Mouse (Mus musculus): ENCODE measurements around the gene Ccdc173. TPM values are rescaled to one million over a fixed set of nuclear protein-coding genes. Genes with fewer than 3 reads are reported as not detected.

Ccdc173 gene
- total and polyA plus RNA-seq, 3 experiments, result 1.3 to 3.9 (median 1.8) TPM

GRCm38 (mm10) chr2:69802911-69803312 lies 13.5 kb upstream of the Ccdc173 start (continued):
- TF ChIP-seq ZNF384 (IDR thresholded peaks at IDR 0.05; ENCODE audit: low read depth, low read length), result no peak
- no peak for TF ChIP-seq EP300 (IDR thresholded peaks at IDR 0.05; ENCODE audit: low read length)
- no peak for TF ChIP-seq PAX5 (IDR thresholded peaks at IDR 0.05; ENCODE audit: low read length)
- no peak for TF ChIP-seq RCOR1 (conservative IDR thresholded peaks at IDR 0.05; ENCODE audit: low read depth, low read length)
- 0 out of 2 replicates have a peak, but pooled peaks have one; percentile 6 for TF ChIP-seq BHLHE40 (IDR thresholded peaks at IDR 0.05; ENCODE audit: low read depth, low read length)
- no peak for TF ChIP-seq NRF1 (IDR thresholded peaks at IDR 0.05; ENCODE audit: low read depth, low read length)
- TF ChIP-seq ETS1 (conservative IDR thresholded peaks at IDR 0.05; ENCODE audit: low read depth, low read length), result no peak
- TF ChIP-seq CHD2 (IDR thresholded peaks at IDR 0.05; ENCODE audit: low read length), result no peak
- no peak for TF ChIP-seq MAFK (IDR thresholded peaks at IDR 0.05; ENCODE audit: insufficient replicate concordance, low read length)
- TF ChIP-seq UBTF (IDR thresholded peaks at IDR 0.05; ENCODE audit: low read depth, low read length), result no peak
- TF ChIP-seq USF1 (IDR thresholded peaks at IDR 0.05; ENCODE audit: low read depth, low read length), result no peak
- peak; percentile 38 for TF ChIP-seq RAD21 (IDR thresholded peaks at IDR 0.05; ENCODE audit: low read depth, low read length)
- TF ChIP-seq IRF4 (IDR thresholded peaks at IDR 0.05; ENCODE audit: low read depth, low read length), result peak; percentile 88
- peak; percentile 85 for TF ChIP-seq JUND (conservative IDR thresholded peaks at IDR 0.05; ENCODE audit: low read depth, low read length)
- no peak for TF ChIP-seq MAX (IDR thresholded peaks at IDR 0.05; ENCODE audit: low read length)
- no peak for TF ChIP-seq MAZ (IDR thresholded peaks at IDR 0.05; ENCODE audit: low read depth, low read length)
- no peak for TF ChIP-seq KAT2A (IDR thresholded peaks at IDR 0.05; ENCODE audit: insufficient replicate concordance, low read length)
- TF ChIP-seq JUN (IDR thresholded peaks at IDR 0.05; ENCODE audit: insufficient read depth, low read depth, low read length), result peak; percentile 34; the same call in 1 of the 2 replicates
- TF ChIP-seq MYC (IDR thresholded peaks at IDR 0.05; ENCODE audit: low read depth, low read length), result no peak
- TF ChIP-seq NELFE (IDR thresholded peaks at IDR 0.05; ENCODE audit: low read depth, low read length), result no peak
- TF ChIP-seq POLR2A (IDR thresholded peaks at IDR 0.05; ENCODE audit: low read depth, low read length), result no peak
- no peak for TF ChIP-seq ZMIZ1 (IDR thresholded peaks at IDR 0.05; ENCODE audit: low read depth, low read length)
- TF ChIP-seq E2F4 (IDR thresholded peaks at IDR 0.05; ENCODE audit: insufficient replicate concordance, low read depth, low read length), result no peak
- TF ChIP-seq TBP (conservative IDR thresholded peaks at IDR 0.05; ENCODE audit: low read depth, low read length), result no peak

GRCm38 (mm10) chr2:69790722-69791121 lies 1.3 kb upstream of the Ccdc173 start:
- in situ Hi-C loops (cut with MboI; ENCODE audit: low pct_ligation_motif_present, low pct_unique_long_range_greater_than_20kb, low sequenced_read_pairs), result loop anchor here (25.0 kb wide), 1 partner anchor 153 kb away; the partner anchor contains the start of gene Bbs5
- peak overlapping the region; percentile 17; the same call in 1 of the 2 replicates for H3K9ac ChIP-seq (ENCODE audit: insufficient read depth, low read depth)
- H3K4me2 ChIP-seq (ENCODE audit: insufficient read depth, low read depth, poor library complexity, severe bottlenecking), result peak overlapping the region; percentile 77
- no peak for DNase-seq (ENCODE audit: extremely low read depth)
- dilution Hi-C loops (cut with MboI; ENCODE audit: extremely low pct_ligation_motif_present, extremely low pct_unique_long_range_greater_than_20kb, low sequenced_read_pairs), result no loop called here
- no peaks in the 10 kb centered on the region for H3K27me3 ChIP-seq (replicated peaks)
- no peaks in the 10 kb centered on the region for H3K9me3 ChIP-seq (replicated peaks; ENCODE audit: low read length)
- H3K79me2 ChIP-seq (replicated peaks; ENCODE audit: control insufficient read depth, extremely low read depth, insufficient read depth, poor library complexity, severe bottlenecking), result no peaks in the 10 kb centered on the region; the same call in 1 of the 2 replicates
- peaks cover 12 to 34% of the 10 kb centered on the region in 2 experiments for H3K36me3 ChIP-seq (replicated peaks in 1 of 2; ENCODE audit: control insufficient read depth in 1 of 2, insufficient read depth in 1 of 2, low read length in 1 of 2)
- peaks cover 0 to 16% of the 10 kb centered on the region in 2 experiments; a peak in 1 of 4 replicates for H3K4me1 ChIP-seq (ENCODE audit: control insufficient read depth in 1 of 2, insufficient read depth in 2 of 2)
- peak overlapping the region; percentile 76 to 86 (median 81) for H3K4me3 ChIP-seq (replicated peaks in 1 of 3; ENCODE audit: low read depth in 2 of 3, low read length in 2 of 3, poor library complexity in 1 of 3)
- H3K27ac ChIP-seq (ENCODE audit: insufficient read depth, low read depth), result no peak overlapping the region
- no peak for TF ChIP-seq UBTF (IDR thresholded peaks at IDR 0.05; ENCODE audit: low read depth, low read length)
- no peak for TF ChIP-seq ELF1 (IDR thresholded peaks at IDR 0.05; ENCODE audit: low read depth, low read length)
- no peak for TF ChIP-seq RCOR1 (conservative IDR thresholded peaks at IDR 0.05; ENCODE audit: low read depth, low read length)
- TF ChIP-seq NRF1 (IDR thresholded peaks at IDR 0.05; ENCODE audit: low read depth, low read length), result no peak
- peak; percentile 68 for TF ChIP-seq ZNF384 (IDR thresholded peaks at IDR 0.05; ENCODE audit: low read depth, low read length)

Measured in CH12.LX (cell line).